Mouse (Mus musculus) kidney, adult 2 months (tissue): Measurements from ENCODE around the gene Tex21.

ENCODE experiments used
- CTCF ChIP-seq: fragments of 200-500 bp; conservative IDR thresholded peaks from 2 replicates; pipeline ENCODE4 v1.5.1; 2011; ENCODE audit warnings: low read depth, mild to moderate bottlenecking, control low read depth, low read length, moderate library complexity, mixed read lengths; ENCODE audit not compliant: insufficient read depth, insufficient read length
- POLR2A ChIP-seq: fragments of 200-500 bp; IDR thresholded peaks from one replicate; pipeline ENCODE4 v1.6.1; 2011; ENCODE audit warnings: low read depth, low read length, control low read depth

- TF ChIP-seq CTCF (no peak), POLR2A (no peak)
Measured at GRCm38 (mm10) chr12:76282532-76283173, 36.1 kb upstream of the Tex21 start.
